Mouse (Mus musculus): ENCODE data around the gene Adam19. TPM values are rescaled to one million over a fixed set of nuclear protein-coding genes. Genes with fewer than 3 reads are reported as not detected.

Gene Adam19
- polyA plus RNA-seq (2012; rRNA removed) = 2.9 and 3.6 TPM in 2 replicates

DNA sequence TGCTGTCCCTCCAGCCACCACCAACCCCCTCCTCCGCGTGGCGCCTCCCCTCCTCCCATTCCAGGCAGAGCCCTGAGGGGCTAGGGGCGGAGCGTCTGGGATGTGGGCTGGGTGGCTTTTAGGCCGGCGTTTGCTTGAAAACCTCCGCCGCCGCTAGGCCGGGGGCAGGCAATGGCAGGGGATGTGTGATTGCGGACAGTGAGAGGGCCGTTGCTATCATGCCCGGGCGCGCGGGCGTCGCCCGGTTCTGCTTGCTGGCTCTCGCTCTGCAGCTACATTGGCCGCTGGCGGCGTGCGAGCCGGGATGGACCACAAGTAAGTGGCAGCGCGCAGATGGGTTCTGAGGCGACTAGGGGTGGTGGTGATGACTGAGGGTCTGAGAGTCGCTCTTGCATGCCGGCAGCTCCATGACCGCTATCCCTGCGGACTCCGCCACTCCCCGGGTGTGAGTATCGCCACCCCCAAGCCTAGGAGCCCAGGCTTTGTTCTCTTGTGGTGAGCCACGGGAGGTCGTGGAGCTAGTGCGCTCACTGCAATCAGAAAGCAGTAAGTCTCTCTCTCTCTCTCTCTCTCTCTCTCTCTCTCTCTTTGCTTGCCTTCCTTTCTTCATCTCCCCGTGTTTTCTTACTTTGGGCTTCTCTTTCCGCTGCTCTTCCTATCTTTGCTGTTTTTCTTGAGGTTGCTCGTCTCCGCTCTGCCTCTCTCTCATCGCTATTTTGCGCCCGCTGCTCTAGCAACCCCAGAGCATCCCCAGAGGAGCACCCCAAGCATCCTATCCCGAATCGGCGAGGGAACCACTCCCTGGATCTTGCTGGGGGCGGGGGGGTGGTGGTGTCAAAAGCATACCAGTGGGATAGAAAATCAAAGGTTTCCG lies at the start of gene Adam19:
TSS of gene Adam19 (plus strand) at position 97 of the 874 bp plus-strand sequence.
- H3K27ac ChIP-seq (ENCODE audit: insufficient read depth, low read depth, low read length) = peak within 1 kb of the TSS; percentile 32
- peak; percentile 59 for DNase-seq
- 0 out of 2 replicates have a peak, but pooled peaks cover 2% of the 10 kb centered on the region for H3K4me1 ChIP-seq (ENCODE audit: control insufficient read depth, insufficient read depth, low read length)
- TF ChIP-seq CTCF (conservative IDR thresholded peaks at IDR 0.05; ENCODE audit: insufficient read depth, insufficient read length, low read depth, low read length) (no peak), POLR2A (IDR thresholded peaks at IDR 0.05; ENCODE audit: low read depth, low read length) (no peak)
- H3K36me3 ChIP-seq (ENCODE audit: control insufficient read depth, insufficient read depth, low read length) = no peaks in the 10 kb centered on the region
- no peaks in the 10 kb centered on the region for H3K27me3 ChIP-seq (replicated peaks; ENCODE audit: control insufficient read depth, insufficient read depth, low read length)
- WGBS = under 1% methylated on average over 51 of the region's 51 CpGs
- H3K4me3 ChIP-seq (ENCODE audit: insufficient read depth, low read depth, low read length) = peak within 1 kb of the TSS; percentile 50

DNA sequence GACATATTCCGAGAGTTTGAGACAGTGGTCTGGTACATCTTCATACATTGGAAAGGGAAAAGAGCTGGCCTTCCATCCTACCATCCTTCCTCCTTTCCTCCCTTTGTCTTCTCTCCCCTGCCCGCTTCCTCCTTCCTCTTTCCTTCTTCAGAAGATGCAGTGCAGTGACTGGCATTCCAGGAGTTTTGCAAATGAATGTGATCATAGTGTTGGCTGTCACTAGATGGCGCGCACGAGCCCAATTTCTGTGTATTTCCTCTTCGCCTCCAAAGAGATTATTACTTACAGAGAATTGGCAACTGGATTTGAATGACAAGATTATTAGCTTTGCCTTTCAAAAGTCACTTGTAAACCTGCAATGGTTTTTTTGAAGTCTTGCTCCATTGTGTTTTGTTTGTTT lies 39.7 kb upstream of the Adam19 start:
- Histone ChIP-seq H3K4me3 (ENCODE audit: insufficient read depth, low read depth, low read length) (no peak overlapping the region), H3K27me3 (replicated peaks; ENCODE audit: control insufficient read depth, insufficient read depth, low read length) (no peaks in the 10 kb centered on the region), H3K27ac (ENCODE audit: insufficient read depth, low read depth, low read length) (no peak overlapping the region), H3K4me1 (ENCODE audit: control insufficient read depth, insufficient read depth, low read length) (no peaks in the 10 kb centered on the region), H3K36me3 (ENCODE audit: control insufficient read depth, insufficient read depth, low read length) (no peaks in the 10 kb centered on the region)
- WGBS = 23% methylated on average over 6 of the region's 6 CpGs
- TF ChIP-seq CTCF (conservative IDR thresholded peaks at IDR 0.05; ENCODE audit: insufficient read depth, insufficient read length, low read depth, low read length) (peak; percentile 74), POLR2A (IDR thresholded peaks at IDR 0.05; ENCODE audit: low read depth, low read length) (no peak)
- peak; percentile 58 for DNase-seq

DNA sequence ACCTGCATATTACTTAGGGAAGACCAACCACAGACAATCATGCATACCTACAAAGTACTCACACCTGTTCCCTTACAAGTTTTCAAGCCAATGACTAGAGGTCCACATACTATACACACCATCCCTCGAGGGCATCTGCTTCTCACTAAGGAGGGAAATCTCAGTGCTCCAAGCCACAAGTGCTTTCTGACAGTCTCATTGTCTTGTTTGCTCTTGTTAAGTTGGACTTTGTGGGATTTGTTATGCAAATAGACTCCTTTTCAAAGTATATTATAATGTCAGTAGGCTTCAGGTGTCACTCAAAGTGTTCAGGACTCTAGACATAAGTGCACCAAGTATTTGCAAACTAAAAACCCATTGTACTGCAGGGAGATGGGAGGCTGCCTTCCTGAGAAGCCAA lies 35.5 kb upstream of the Adam19 start:
- Histone ChIP-seq H3K36me3 (ENCODE audit: control insufficient read depth, insufficient read depth, low read length) (no peaks in the 10 kb centered on the region), H3K27ac (ENCODE audit: insufficient read depth, low read depth, low read length) (no peak overlapping the region), H3K4me1 (ENCODE audit: control insufficient read depth, insufficient read depth, low read length) (no peaks in the 10 kb centered on the region), H3K27me3 (replicated peaks; ENCODE audit: control insufficient read depth, insufficient read depth, low read length) (no peaks in the 10 kb centered on the region), H3K4me3 (ENCODE audit: insufficient read depth, low read depth, low read length) (no peak overlapping the region)
- 91% methylated on average over 1 of the region's 1 CpGs for WGBS
- DNase-seq = no peak
- no peak for TF ChIP-seq POLR2A (IDR thresholded peaks at IDR 0.05; ENCODE audit: low read depth, low read length)
- no peak for TF ChIP-seq CTCF (conservative IDR thresholded peaks at IDR 0.05; ENCODE audit: insufficient read depth, insufficient read length, low read depth, low read length)

DNA sequence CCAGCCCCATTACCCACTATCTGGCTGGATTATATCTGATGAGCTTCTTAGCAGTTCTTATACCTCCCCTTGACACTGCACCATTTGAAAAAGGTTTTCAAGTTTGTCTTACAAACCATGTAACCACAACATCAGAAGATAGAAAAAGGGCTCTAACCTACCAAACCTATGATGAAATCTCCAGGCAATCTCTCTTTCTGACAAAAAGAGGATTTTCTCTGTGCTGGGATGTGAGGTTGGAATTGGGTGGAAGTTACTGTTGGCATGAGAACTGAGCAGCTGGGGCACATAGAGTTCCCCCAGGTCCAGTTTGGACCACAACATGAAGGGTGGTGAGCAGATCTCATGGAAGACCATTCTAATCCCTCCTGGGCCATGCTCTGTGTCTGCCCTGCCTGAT lies 33.9 kb upstream of the Adam19 start:
- Histone ChIP-seq H3K4me3 (ENCODE audit: insufficient read depth, low read depth, low read length) (no peak overlapping the region), H3K27me3 (replicated peaks; ENCODE audit: control insufficient read depth, insufficient read depth, low read length) (no peaks in the 10 kb centered on the region), H3K4me1 (ENCODE audit: control insufficient read depth, insufficient read depth, low read length) (no peaks in the 10 kb centered on the region), H3K36me3 (ENCODE audit: control insufficient read depth, insufficient read depth, low read length) (no peaks in the 10 kb centered on the region), H3K27ac (ENCODE audit: insufficient read depth, low read depth, low read length) (no peak overlapping the region)
- no peak for DNase-seq
- TF ChIP-seq POLR2A (IDR thresholded peaks at IDR 0.05; ENCODE audit: low read depth, low read length) = no peak
- TF ChIP-seq CTCF (conservative IDR thresholded peaks at IDR 0.05; ENCODE audit: insufficient read depth, insufficient read length, low read depth, low read length) = no peak

DNA sequence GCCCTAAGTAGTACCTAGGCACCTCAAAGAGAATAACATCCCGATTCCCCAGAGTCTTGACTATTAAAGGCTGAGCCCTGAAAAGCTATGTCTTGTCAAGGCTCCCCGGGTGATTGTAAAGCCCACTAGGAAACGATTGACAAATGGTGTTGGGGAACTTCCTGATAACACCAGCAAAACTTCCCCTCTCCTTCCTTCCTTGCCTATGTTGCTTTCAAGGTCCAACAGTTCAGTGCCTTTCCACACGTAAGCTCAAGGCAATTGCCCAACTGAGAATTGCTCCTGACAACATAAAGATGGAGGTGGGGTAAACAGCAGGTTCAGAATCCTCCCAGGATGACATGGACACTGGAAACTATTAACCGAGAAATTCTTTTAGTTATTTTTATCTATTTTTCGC lies 32.8 kb upstream of the Adam19 start:
- 66% methylated on average over 6 of the region's 6 CpGs for WGBS
- Histone ChIP-seq H3K27me3 (replicated peaks; ENCODE audit: control insufficient read depth, insufficient read depth, low read length) (no peaks in the 10 kb centered on the region), H3K4me1 (ENCODE audit: control insufficient read depth, insufficient read depth, low read length) (no peaks in the 10 kb centered on the region), H3K27ac (ENCODE audit: insufficient read depth, low read depth, low read length) (no peak overlapping the region), H3K36me3 (ENCODE audit: control insufficient read depth, insufficient read depth, low read length) (no peaks in the 10 kb centered on the region), H3K4me3 (ENCODE audit: insufficient read depth, low read depth, low read length) (no peak overlapping the region)
- no peak for DNase-seq
- TF ChIP-seq POLR2A (IDR thresholded peaks at IDR 0.05; ENCODE audit: low read depth, low read length) (no peak), CTCF (conservative IDR thresholded peaks at IDR 0.05; ENCODE audit: insufficient read depth, insufficient read length, low read depth, low read length) (no peak)

DNA sequence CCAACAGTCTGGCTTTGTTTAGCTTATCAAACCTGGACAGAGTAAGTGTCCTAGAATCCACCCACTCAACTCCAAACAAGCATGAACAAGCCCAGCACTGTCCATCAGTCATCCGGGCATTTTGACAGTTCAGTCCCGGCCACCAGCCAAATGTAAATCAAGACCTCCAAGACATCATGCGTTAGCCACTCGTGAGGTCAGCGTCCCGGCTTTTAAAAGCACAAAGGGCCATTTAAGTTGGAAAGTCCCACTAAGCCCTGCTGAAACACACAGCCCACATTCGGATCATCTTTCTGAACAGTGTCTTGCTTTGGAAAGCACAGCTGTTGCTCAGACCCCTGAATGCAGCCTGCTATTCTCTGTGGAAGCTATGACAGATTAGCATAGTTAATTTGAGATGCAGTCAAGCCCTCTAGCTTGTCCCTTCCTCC lies 29.8 kb upstream of the Adam19 start:
- no peaks in the 10 kb centered on the region for H3K36me3 ChIP-seq (ENCODE audit: control insufficient read depth, insufficient read depth, low read length)
- H3K4me3 ChIP-seq (ENCODE audit: insufficient read depth, low read depth, low read length) = no peak overlapping the region
- H3K27me3 ChIP-seq (replicated peaks; ENCODE audit: control insufficient read depth, insufficient read depth, low read length) = no peaks in the 10 kb centered on the region
- TF ChIP-seq POLR2A (IDR thresholded peaks at IDR 0.05; ENCODE audit: low read depth, low read length) = no peak
- TF ChIP-seq CTCF (conservative IDR thresholded peaks at IDR 0.05; ENCODE audit: insufficient read depth, insufficient read length, low read depth, low read length) = no peak
- H3K4me1 ChIP-seq (ENCODE audit: control insufficient read depth, insufficient read depth, low read length) = no peaks in the 10 kb centered on the region
- 27% methylated on average over 7 of the region's 7 CpGs for WGBS
- no peak for DNase-seq
- no peak overlapping the region for H3K27ac ChIP-seq (ENCODE audit: insufficient read depth, low read depth, low read length)

DNA sequence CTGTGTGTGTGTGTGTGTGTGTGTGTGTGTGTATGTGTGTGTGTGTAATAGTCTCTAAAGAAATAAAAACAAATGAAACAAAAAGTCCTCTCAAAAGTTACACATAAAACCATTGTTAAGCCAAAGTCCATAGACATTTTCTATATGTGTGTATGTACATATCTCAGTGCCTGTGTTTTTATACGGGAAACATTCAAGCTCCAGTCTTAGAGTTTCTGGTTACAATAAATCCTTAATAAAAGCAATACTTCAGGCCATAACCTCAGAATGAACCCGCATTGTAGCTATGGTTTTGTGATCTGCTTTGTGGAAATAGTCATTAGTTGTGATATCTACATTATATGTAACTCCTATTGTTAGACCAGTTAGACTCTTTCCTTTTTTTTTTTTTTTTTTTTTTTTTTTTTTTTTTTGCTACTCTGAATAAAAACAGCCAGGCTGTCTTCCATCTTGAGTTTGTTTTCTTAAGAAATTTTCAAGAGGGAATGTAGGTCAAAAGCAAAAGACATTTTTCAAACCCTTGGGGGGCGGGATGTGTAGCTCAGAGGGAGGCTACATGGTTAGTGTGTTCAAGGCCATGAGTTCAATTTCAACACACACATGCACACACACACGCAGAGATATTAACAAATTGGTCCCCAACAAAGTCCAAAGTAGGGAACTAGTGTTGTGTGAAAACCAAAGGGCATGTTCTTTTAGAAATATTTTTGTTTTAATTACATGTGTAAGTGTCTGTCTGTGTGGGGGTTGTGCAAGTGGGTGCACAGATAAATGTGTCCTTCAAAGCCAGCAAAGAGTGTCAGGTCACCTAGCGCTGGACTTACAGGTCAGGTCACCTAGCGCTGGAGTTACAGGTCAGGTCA lies 27.6 kb upstream of the Adam19 start:
- Histone ChIP-seq H3K4me1 (ENCODE audit: control insufficient read depth, insufficient read depth, low read length) (no peaks in the 10 kb centered on the region), H3K4me3 (ENCODE audit: insufficient read depth, low read depth, low read length) (no peak overlapping the region), H3K27me3 (replicated peaks; ENCODE audit: control insufficient read depth, insufficient read depth, low read length) (no peaks in the 10 kb centered on the region), H3K36me3 (ENCODE audit: control insufficient read depth, insufficient read depth, low read length) (no peaks in the 10 kb centered on the region), H3K27ac (ENCODE audit: insufficient read depth, low read depth, low read length) (no peak overlapping the region)
- WGBS = 79% methylated on average over 6 of the region's 6 CpGs
- peak; percentile 15 for DNase-seq
- TF ChIP-seq CTCF (conservative IDR thresholded peaks at IDR 0.05; ENCODE audit: insufficient read depth, insufficient read length, low read depth, low read length) (no peak), POLR2A (IDR thresholded peaks at IDR 0.05; ENCODE audit: low read depth, low read length) (no peak)
